Mouse (Mus musculus): ENCODE results near the gene Gadl1.

The Gadl1 gene

DNA sequence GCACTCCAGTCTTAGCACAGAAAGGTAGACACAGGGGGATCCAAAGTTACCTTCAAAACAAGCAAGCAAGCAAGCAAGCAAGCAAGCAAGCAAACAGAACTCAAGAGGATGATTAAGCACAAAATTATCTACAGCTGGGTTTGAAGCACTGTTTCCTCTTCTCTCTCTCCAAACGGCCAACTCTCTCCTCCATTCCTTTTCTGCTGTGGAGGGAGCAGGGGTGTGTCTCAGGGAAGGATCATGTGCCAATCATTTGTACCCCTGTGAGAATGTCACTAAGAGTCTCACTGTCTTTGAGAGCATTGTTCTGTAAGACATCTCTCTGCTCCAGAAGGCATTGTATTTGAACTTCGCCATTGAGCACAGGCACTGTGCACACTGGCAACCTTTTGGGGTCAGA lies 27.1 kb downstream of the Gadl1 start:
- no peak for DNase-seq (ENCODE audit: low spot score in 2 of 2)

DNA sequence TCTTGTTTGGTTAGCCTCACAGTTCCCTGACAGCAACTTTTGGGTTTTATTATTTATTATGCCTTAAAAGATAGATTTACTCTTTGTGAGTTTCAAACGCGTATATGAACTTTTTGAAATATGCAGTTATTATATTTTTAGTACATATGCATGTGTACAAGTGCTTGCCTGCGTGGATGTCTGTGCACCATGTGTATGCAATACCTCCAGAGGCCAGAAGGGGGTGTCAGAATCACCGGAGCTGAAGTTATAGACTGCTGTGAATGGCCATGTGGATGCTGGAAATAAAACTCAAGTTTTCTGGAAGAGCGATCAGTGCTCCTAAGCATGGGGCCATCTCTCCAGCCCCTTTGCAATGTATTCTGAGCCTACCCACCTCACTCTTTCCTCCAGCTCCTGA lies 28.7 kb downstream of the Gadl1 start:
- DNase-seq (ENCODE audit: low spot score in 2 of 2) = no peak

DNA sequence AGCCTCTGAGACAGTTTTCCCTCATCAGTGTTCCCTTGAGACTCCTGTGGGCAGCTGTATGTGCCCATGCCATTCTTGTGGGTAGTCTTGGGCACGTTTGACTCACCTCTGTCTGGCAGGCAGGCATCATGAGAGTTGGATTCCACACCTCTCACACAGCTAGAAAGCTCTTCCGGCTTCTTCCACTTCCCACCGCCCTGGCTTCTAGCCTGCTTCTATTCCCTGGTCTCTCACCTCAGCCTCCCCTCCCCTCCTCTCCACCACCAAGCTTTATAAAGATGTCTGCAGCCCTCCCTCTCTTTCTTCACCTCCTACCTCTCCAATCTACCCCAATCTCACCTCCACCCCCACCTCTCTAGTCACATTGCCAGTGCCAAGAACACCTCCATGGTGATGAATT lies 30.2 kb downstream of the Gadl1 start:
- peak; percentile 71 to 74 for DNase-seq (ENCODE audit: low spot score in 2 of 2)

DNA sequence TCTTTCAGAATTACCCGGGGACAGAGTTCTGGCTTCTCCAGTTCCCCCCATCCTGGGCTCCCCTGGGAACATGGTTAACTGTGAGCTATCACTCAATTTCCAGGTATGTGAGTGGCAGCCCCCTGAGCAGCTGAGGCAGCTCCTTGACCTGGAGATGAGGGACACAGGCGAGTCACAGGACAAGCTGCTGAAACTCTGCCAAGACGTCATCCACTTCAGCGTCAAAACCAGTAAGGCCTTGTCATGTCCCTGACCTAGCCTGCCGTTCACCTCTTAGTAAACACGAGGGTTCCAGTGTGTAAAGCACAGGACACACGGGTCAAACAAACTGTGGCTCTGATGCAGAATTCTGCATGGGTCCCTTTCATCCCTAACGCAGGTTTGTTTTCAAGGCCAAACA lies 31.9 kb downstream of the Gadl1 start:
- DNase-seq (ENCODE audit: low spot score in 2 of 2) = no peak

DNA sequence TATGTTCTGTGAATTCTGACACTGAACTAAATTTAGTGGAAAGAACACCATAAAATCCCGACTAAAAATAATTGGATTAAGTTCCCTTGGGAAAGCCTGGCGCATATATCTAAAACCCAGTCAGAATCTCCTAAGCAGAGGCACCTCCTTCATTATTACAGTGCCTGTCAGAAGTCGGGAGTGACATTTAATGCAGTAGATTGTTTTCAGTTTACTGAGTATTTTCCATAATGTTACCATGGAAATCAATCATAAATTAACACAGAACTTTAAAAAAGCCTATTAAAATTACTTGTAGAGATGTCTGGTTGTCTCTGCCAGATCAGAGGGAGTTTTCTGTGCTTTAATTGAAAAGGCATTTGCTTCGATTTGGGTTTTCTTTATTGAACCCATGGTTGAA lies 33.2 kb downstream of the Gadl1 start:
- no peak for DNase-seq (ENCODE audit: low spot score in 2 of 2)

DNA sequence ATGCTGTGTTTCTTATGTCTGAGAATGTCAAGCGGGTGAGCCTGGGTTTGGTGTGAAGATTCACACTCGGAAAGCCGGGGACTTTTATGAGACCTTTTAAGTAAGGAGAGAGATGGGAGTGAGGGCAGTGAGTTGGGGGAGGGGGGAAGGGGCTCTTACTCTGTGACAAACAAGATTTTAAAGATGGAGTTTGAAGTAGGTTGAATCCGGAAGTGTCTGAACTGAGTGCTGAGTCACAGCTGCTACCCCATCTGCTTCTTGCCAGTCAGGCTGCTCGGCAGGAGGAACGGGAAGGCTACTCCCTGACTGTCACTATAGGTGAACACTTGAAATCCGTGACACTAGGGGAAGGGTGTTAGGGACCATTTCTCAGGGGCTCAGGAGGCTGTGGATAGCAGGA lies 33.7 kb downstream of the Gadl1 start:
- peak in 1 of 2 experiments; percentile 64 for DNase-seq (ENCODE audit: low spot score in 2 of 2)

DNA sequence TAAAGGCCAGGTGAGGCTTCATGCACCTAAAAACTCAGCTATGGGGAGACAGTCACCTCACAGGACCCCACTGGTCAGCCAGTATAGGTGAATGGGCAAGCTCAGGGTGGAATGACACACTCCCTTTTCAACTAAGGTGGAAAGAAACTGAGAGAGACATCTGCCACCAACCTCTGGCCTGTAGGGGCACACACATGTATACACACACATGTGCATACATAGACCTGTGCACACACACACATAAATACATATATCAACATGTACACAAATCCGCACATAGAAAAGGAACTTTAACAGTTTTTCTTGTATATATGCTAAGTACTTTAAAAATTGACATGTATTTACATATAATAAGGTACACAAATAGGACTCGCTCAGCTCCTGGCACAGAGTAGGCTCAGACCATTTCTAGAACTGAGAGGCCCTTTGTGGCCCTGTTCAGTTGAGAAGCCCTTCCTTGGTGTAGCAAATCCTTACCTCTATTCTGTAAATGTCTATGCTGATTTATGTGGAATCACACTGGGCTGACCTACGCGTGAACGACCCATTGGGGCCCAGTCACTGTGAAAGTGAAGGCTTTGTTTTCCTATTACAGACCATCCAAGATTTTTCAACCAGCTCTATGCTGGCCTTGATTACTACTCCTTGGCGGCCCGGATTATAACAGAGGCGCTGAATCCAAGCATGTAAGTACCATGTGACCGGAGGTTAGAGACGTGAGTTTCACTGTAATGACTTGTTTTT lies 34.5 kb downstream of the Gadl1 start:
- DNase-seq (ENCODE audit: low spot score in 2 of 2) = no peak

DNA sequence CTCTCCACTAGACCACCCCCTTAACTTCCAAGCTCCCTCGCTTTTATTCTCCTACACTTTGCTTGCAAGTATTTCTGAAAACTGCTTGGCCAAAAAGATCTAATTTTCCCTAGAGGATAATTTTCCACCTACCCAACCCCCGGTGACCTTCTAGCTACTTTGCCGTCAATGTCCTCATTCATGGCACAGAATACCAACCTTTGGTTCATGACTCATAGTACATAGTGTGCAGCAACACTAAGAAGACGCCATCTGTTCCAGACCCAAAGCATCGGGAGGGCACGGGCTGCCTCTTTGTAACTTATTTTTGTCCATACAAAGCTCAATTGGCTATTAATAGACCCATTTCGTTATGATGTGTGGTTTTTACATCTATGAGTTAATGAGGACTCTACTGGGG lies 55.8 kb downstream of the Gadl1 start:
- DNase-seq (ENCODE audit: low spot score in 2 of 2) = no peak

DNA sequence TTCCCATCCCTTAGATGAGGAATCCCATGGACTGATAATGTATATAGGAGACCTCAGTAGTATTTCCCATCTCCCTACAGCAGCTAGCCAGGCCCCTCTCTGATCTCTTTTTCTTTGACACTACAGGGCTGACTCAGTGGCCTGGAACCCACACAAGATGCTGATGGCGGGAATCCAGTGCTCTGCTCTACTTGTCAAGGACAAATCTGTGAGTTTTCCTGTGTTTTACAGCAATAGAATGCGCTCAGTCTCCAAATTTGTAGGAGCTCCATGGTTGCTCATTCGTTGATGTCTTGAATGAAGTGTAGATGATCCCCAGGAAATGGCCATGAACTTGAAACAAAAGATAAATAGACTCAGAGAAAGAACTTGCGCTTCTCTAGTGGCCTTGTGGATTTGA lies 56.9 kb downstream of the Gadl1 start:
- no peak for DNase-seq (ENCODE audit: low spot score in 2 of 2)

DNA sequence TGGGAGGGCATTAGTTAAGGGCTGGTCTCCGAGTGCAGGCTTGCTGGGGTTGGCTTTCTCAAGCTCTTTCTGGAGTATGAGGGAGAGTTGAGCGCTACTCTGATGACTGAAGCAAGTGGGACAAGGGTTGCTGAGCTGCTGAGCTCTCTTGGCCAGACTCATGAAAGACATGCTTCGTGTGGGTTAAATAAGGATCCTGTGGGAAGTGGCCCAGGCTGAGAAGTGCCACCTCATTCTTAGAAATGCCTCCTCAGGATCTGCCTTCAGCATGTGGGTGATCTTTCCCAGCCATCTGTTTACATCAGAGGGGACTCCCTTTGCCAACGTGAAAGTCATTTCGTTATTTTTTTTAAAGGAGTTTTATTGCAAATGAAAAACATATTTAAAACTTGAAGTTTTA lies 57.5 kb downstream of the Gadl1 start:
- DNase-seq (ENCODE audit: low spot score in 2 of 2) = peak; percentile 64 to 67

DNA sequence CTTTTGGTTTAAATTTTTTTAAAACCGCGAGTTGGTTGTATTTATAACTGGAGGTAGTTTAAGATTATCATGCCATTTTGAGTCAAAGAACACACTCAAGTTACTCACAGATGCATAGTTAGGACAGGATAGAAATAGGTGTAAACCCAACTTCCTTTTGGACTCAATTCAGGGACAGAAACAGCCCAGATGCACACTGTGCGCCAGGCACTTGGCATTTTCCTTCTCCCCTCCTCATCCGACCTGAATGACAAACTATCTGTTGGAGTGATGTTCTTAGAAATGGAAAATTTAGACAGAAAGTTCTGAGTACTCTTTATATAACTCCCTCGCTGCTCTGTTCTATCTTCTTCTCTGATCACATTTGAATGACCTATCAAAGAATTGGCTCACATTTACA lies 58.4 kb downstream of the Gadl1 start:
- DNase-seq (ENCODE audit: low spot score in 2 of 2) = peak; percentile 22 to 47

DNA sequence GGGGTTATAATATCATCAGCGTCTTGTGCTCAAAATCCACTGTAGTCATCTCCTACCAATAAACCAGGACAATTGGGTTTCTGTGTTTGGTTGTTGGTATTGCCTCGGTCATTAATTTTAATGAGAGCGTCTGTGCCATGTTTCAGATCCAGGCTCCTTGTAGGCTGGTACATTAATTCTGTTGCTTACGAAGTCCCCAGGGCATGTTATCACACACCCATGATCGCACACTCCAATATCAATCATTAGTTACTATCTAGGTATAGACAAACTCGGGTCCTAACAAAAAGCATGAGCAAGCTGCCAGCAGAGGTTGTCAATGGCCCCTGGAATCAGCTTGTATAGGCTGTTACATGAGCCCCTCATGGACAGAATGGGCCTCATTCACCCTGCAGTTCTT lies 67.6 kb downstream of the Gadl1 start:
- DNase-seq (ENCODE audit: low spot score in 2 of 2) = no peak

DNA sequence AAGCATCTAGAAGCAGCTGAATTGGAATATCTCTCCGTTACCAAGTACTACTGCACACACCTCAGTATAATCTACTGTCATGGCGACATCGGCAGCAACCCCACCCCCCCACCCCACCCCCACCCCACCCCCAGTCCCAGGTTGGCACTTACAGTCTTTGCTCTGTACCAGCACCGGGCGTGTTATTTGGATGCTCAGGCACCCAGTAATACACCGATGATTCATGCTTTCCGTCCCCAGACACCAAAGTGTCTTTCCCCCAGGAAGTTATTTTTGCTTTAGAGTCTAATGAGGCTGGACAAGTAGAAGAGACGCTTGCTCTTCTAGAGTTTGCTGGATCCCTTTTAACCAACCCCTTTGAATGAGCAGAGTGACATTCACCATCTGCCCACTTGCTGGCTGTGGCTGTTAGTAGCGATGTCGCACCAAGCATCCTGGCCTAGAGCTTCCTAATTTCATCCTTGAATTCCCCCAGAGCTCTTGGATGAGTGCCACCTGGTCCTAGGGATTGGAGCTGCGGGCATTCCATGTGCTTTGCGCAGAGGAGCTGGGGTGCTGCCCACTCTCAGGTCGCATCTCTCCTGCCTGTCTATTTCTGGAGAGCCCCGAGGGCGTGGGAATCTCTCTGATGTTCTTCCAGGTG lies 68.5 kb downstream of the Gadl1 start:
- DNase-seq (ENCODE audit: low spot score in 2 of 2) = peak; percentile 57 to 73

DNA sequence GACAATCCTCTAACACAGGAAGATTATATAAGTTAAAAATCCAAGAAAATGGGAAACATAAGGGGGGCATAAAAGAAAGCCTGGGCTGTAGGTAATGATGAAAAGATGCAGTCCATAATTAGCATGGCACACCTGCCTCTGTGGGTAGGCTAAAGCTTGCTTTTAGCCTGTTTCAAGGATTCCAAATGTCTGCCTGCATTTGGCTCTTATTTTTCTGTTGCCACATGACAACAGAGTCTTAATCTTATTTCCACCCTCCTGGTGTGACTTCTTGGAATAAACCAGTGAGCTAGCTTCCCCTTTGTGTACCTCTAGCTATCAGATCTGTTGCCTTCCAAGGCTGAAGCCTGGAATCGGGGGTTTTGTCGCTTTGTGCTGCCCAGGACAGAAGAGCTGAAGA lies 69.2 kb downstream of the Gadl1 start:
- DNase-seq (ENCODE audit: low spot score in 2 of 2) = no peak

DNA sequence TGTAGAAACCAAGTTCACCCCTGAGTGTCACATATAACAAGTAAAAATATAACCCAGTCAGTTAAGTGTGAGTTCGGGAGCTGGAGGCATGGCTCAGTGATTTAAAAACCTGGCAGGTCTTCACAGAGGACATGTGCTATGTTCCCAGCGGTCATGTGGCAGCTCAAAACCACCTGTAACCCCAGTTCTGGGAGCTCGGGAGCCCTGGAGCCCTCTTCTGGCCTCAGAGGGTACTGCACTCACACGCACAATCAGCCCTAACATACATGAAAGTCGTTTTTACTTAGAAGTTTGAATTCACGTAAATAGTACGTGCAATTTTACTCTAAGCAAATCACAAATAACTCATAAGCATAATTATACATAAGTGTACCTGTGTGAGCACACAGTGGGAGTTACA lies 81.4 kb downstream of the Gadl1 start:
- DNase-seq (ENCODE audit: low spot score in 2 of 2) = no peak

DNA sequence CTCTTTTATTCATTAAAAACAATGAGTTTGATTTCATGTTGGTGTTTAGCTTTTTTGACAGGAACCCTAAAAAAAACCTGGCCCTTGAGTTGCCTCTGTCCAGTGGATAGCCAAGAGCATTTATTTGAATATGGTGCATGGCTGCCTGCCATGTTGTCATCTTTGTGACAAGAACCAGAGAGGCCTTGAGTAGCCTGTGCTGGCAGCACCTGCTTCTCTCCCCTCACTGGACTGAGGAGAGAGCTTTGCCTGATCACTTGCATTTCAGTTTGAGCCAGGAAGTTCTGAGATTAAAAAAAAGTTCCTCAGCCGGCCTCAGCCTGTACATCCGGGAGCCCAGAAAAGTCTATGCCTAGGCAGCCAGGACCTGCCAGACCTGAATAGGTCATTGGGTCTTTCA lies 85.5 kb downstream of the Gadl1 start:
- DNase-seq (ENCODE audit: low spot score in 2 of 2) = no peak

DNA sequence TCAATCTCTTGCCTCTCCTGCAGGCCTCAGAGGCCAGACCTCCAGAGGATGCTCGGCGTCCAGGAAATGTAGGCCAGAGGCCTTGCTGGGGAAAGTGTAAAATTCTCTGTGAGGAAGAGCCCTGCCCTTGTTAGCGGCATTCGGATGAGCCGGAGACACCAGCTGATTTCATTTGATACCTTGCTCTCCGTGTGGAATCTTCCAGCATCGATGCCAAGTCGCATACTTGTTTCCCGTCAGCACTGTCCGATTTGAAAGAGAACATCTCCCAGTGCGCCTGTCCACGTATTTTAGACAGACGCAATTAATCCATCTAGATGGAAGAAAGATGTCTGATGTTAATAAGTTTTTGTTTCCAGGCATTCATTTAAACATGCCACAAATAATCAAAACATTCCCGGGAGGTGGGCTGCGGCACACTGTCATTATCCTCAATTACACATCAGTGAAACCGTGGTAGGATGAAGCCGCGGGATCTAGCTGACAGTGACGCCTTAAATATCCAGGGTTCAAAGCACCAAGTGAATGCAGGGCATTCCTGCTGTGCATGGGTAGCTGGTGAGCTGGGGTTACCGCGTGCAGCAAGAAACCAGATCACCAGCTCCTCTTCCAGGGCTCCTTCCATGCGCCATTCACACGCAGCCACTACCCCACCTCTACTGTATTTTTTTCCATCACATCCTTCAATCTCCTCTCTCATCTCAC lies 86.8 kb downstream of the Gadl1 start:
- no peak for DNase-seq (ENCODE audit: low spot score in 2 of 2)

DNA sequence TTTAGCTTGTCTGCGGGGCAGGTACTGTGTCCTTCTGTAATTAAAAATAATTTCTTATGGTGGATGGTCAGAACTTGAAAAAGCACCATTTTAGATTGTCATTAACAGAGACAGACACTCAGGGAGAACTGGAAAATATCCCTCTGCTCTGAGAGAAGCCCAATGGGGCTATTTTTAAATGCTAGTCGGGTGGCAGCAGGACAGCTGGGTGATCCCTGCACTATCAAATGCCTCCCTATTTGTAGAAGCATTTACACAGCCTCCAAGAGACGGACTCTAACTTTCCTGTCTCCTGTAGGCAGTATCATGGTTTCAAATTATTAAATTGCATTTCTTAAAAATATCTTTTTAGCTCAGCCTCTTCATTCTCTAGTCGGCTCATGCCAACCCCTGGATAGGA lies 89.1 kb downstream of the Gadl1 start:
- no peak for DNase-seq (ENCODE audit: low spot score in 2 of 2)

DNA sequence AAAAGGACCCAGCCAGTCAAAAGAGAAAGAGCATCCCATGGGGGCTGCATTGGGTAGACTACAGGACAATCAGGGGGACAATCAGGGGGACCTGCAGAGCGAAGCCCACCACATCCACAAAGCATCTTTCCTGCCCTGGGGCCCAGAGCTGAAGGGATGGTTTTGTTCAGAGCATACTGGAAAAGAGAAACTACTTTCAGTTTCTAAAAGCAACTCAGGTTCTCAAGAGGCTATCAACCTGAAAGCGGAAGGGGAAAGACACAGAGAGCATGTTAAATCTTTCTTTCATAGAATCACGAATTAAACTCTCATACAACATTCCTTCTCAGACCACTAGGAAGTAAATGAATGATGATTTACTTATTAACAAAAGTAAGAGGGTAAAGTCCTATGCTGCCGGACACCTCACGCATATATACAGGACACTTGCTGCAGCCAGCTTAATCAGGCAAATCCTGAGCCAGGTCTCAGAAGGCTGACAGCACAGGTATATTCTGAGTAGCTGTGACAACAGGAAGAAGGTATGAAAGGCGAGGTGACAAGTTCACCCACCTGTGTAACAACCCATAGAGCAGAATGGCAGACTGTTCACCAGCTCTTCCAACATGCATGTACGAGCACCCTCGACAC lies 90.2 kb downstream of the Gadl1 start:
- DNase-seq (ENCODE audit: low spot score in 2 of 2) = no peak

DNA sequence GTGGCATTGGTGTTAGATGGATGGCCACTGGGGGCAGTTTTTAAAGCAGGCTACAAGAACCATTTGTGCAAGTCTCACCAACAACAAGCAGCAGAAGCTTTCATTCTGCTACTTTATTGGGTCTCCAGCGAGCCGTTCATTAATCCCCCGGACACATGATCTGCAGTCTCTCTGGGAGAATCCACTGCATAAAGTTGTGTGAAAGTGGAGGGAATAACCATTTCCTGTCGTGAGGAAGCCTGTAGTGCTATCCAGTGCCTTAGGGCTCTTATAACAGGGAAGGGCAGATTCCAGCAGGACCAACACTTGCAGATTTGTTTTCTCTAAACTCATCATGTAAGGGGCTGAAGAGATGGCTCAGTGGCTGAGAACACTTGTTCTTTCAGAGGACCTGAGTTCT lies 104.7 kb downstream of the Gadl1 start:
- DNase-seq (ENCODE audit: low spot score in 2 of 2) = no peak

DNA sequence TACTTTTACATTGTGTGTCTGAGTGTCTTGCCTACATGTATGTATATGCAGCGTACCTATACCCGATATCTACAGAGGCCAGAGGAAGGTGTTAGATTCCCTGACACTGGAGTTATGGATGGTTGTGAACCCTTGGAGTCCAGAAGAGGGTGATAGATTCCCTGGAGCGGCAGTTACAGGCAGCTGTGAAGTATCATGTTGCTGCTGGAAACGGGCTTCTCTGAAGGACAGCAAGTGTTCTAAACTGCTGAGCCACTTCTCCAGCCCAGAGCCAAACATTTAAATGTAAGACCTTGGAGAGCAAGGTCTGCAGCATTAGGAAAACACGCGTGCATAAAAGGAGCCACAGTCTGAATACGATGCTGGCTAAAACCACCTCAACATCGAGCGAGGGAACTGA lies 107.0 kb downstream of the Gadl1 start:
- no peak for DNase-seq (ENCODE audit: low spot score in 2 of 2)

DNA sequence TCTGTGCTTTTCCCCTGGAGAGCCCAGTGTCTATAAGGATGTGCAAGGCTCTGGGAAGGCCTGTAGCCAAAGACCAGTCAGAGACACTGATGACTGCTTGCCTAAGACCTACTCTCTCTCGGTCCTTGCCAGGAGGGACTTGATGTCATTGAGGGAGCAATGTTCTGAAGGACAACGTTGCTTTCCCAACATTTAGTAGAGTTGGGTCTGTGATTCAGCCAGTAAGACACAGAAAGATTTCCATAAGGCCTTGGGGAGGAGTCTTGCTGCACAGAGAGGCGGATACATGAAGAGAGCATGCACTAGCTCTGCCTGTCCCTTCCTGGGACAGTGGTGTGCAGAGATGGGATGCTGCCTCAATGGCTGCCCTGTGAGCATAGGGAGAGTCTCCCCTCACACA lies 107.8 kb downstream of the Gadl1 start:
- no peak for DNase-seq (ENCODE audit: low spot score in 2 of 2)

DNA sequence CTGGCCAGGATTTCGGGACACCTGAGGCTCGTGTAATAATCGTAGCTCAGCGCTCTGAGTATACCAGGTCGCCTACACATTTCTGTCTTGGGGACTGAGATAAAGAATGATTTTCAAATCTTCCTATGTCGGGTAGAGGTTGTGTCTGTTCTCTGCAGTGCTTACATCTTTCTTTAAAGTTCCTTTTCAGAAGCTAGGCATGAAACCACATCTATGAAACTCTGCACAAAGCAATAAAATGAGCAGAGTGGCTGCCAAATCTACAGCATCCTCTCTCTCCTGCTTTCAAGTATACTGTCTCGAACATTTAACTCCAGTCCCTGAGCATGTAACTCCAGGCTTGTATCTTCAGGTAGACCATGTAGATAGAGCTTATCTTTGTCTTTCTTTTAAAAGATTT lies 109.3 kb downstream of the Gadl1 start:
- no peak for DNase-seq (ENCODE audit: low spot score in 2 of 2)
